Mouse (Mus musculus) subcutaneous adipose tissue, adult 2 months (tissue): ENCODE measurements around the gene Hoxa4. TPM values are rescaled to one million over a fixed set of nuclear protein-coding genes. Genes with fewer than 3 reads are reported as not detected.

ENCODE experiments used
- polyA plus RNA-seq: library from polyadenylated mRNA; depleted of rRNA; stranded (reverse); fragments of >200 nt; gene quantifications from 2 replicates; pipeline ENCODE4 v1.2.3, GENCODE M21; 2012; ENCODE audit warnings: low replicate concordance; rRNA removed

Gene Hoxa4
- polyA plus RNA-seq: 1.4 and 1.5 TPM in 2 replicates

DNA sequence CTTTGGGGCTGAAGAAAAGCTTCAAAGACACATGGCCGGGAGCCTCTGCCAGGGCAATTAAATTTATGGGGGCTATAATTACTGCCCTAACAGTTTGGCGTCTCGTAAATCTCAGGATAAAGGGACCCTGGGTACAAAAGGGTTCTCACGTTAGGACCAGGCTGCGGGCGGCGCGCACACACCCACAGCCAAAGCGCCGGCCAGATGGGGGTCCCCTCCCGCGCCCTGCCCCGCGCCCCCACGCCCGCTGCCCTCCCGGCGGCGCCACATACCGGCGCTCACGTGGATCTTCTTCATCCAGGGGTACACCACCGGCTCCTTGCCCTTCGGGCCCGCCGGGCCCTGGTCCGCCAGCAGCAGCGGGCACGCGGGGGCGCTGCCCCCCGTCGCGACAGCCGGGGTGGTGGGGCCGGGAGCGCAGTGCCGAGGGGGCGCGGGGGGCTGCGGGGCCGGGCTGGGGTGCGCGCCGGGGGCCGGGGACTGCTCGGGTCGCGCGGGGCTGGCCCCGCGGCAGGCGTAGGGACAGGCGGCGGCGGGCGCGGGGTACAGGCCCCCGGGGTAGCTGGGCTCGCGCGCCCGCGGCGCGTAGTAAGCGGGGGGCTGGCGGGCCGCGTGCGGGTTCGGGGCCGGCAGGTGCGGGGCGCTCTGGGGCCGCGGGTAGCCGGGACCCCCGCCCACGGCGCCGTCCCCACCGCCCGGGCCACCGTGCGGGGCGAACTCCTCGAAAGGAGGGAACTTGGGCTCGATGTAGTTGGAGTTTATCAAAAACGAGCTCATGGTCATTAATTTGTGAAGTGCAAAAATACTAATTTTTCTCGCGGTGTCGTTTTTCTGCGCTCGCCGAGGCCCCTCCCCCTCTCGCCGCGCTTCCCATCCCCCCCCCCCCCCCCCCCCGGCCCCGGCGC lies at the start of gene Hoxa4:
Gene Hoxa4 (minus strand): TSS at position 848 of the 905 bp plus-strand sequence.

DNA sequence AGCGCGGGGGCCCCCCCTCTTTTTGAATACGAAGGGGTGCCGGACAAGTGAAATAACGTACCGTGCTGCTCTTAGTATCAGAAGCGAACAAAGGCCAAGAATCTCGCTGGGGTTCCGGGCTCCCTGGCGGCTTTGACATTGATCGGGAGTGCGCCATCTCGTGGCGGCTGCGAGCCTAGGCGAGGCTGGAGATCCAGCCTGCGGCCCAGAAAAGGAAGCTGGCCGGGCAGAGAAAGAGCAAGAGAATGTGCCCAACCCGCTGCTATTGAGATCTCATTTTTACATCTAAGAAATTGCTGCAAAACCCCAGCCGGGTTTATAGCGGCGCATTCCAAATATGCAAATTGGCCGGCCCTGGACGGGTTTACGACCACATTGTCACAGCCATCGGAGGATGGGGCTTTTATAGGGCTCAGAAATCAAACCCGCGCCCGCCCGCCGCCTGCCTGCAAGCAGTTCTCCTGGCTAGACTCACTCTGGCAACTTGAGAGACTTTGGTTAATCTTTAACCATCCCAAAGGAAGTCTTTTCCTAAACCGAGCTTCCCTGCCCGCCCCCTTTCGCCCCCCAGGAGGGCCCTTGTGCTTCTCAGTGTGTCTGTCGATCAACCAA lies 48.9 kb upstream of the Hoxa4 start, which contains the start of gene Hoxa10:
Gene Hoxa10 (minus strand): TSS at position 466 of the 612 bp plus-strand sequence.

GRCm38 (mm10) chr6:52230516-52231165 lies 39.1 kb upstream of the Hoxa4 start, which contains the start of gene Hoxa9:
Gene Hoxa9 (minus strand): TSS chr6:52231089.

GRCm38 (mm10) chr6:52221337-52221992 lies 29.9 kb upstream of the Hoxa4 start, which contains the start of gene Hoxa7:
Gene Hoxa7 (minus strand): TSS chr6:52221854.

GRCm38 (mm10) chr6:52213119-52213986 lies 21.8 kb upstream of the Hoxa4 start, which contains the start of the genes Hoxa3 and Gm28308:
Gene Hoxa3 (minus strand): TSS chr6:52213336.
Gene Gm28308 (minus strand): TSS chr6:52213339.

GRCm38 (mm10) chr6:52208072-52208867 lies 16.7 kb upstream of the Hoxa4 start, which contains the start of gene Hoxa6:
Gene Hoxa6 (minus strand): TSS chr6:52208722.

GRCm38 (mm10) chr6:52204050-52204752 lies 12.6 kb upstream of the Hoxa4 start, which contains the start of gene Hoxa5:
Gene Hoxa5 (minus strand): TSS chr6:52204587.

GRCm38 (mm10) chr6:52177061-52177735 lies 14.4 kb downstream of the Hoxa4 start, which contains the start of gene 5730596B20Rik:
Gene 5730596B20Rik (plus strand): TSS chr6:52177498.

GRCm38 (mm10) chr6:52164626-52165440 lies 26.7 kb downstream of the Hoxa4 start, which contains the start of gene Hoxa2:
Gene Hoxa2 (minus strand): TSS chr6:52164831.

GRCm38 (mm10) chr6:52158276-52159051 lies 33.1 kb downstream of the Hoxa4 start, which contains the start of gene Hoxa1:
Gene Hoxa1 (minus strand): TSS chr6:52158317.

Other genes starting within 250 kb of the Hoxa4 start
- 11.9 and 13.1 TPM in 2 replicates for gene Skap2, start 179.2 kb downstream of the Hoxa4 start, polyA plus RNA-seq
- gene Hoxa1, start 33.4 kb downstream of the Hoxa4 start, polyA plus RNA-seq: 0.62 and 1.9 TPM in 2 replicates
- 1.9 and 2.1 TPM in 2 replicates for gene Hoxa2, start 26.9 kb downstream of the Hoxa4 start, polyA plus RNA-seq
- 0.10 TPM in 1 of 2 replicates, not detected in the other for gene 5730596B20Rik, start 14.3 kb downstream of the Hoxa4 start, polyA plus RNA-seq
- 4.2 and 5.7 TPM in 2 replicates for gene Hoxa5, start 12.8 kb upstream of the Hoxa4 start, polyA plus RNA-seq
- gene Hoxa6, start 17.0 kb upstream of the Hoxa4 start, polyA plus RNA-seq: 2.8 and 5.0 TPM in 2 replicates
- 4.8 and 7.1 TPM in 2 replicates for gene Hoxa3, start 21.6 kb upstream of the Hoxa4 start, polyA plus RNA-seq
- gene Gm28308, start 21.6 kb upstream of the Hoxa4 start, polyA plus RNA-seq: 1.3 and 2.7 TPM in 2 replicates
- 10.5 and 24.3 TPM in 2 replicates for gene Hoxa7, start 30.1 kb upstream of the Hoxa4 start, polyA plus RNA-seq
- 19.2 and 95.3 TPM in 2 replicates for gene Hoxa9, start 39.3 kb upstream of the Hoxa4 start, polyA plus RNA-seq
- 19.5 and 200 TPM in 2 replicates for gene Hoxa10, start 49.1 kb upstream of the Hoxa4 start, polyA plus RNA-seq
- gene Hoxa11, start 54.1 kb upstream of the Hoxa4 start, polyA plus RNA-seq: 2.4 and 108 TPM in 2 replicates
- 1.2 and 1.5 TPM in 2 replicates for gene Hoxa13, start 69.1 kb upstream of the Hoxa4 start, polyA plus RNA-seq
- not detected in 2 replicates for gene Evx1, start 121.7 kb upstream of the Hoxa4 start, polyA plus RNA-seq